Mouse (Mus musculus) embryonic facial prominence, embryonic 14.5 days (tissue): ENCODE data around the gene Gm49337. TPM values are rescaled to one million over a fixed set of nuclear protein-coding genes. Genes with fewer than 3 reads are reported as not detected.
"Not testable (repeated sequence)": the region's sequence is repeated elsewhere in the genome, so short reads cannot be mapped to it uniquely, and the experiment has no call there.

Source experiments
- ATAC-seq: fragments of 200-750 bp; cut with Nextera tagmentation; 2 replicates; pipeline ENCODE4 v1.8.0; 2017; ENCODE audit warnings: low read depth, moderate number of reproducible peaks, moderate TSS enrichment
- DNase-seq: peaks from one replicate; pipeline ENCODE4 v3.0.0-alpha.2; 2015; ENCODE audit warnings: low spot score
- H3K27ac ChIP-seq: fragments of 300-500 bp; sonication (generic); replicated peaks from 2 replicates; pipeline ENCODE4 v1.5.1; 2014; ENCODE audit warnings: low read depth, mild to moderate bottlenecking, low read length, moderate library complexity
- H3K27me3 ChIP-seq: fragments of 300-500 bp; sonication (generic); replicated peaks from 2 replicates; pipeline ENCODE4 v1.6.1; 2014; ENCODE audit warnings: low read length; ENCODE audit not compliant: control insufficient read depth, insufficient read depth
- H3K36me3 ChIP-seq: fragments of 300-500 bp; sonication (generic); 2 replicates; pipeline ENCODE4 v1.6.1; 2014; ENCODE audit warnings: low read length, mixed read lengths; ENCODE audit not compliant: control insufficient read depth, insufficient read depth
- H3K4me1 ChIP-seq: fragments of 300-500 bp; sonication (generic); 2 replicates; pipeline ENCODE4 v1.6.1; 2014; ENCODE audit warnings: antibody characterized with exemption, low read length; ENCODE audit not compliant: control insufficient read depth, insufficient read depth
- H3K4me2 ChIP-seq: fragments of 300-500 bp; sonication (generic); 2 replicates; pipeline ENCODE4 v1.6.1; 2014; ENCODE audit warnings: low read depth, mild to moderate bottlenecking, low read length, moderate library complexity, mixed read lengths
- H3K4me3 ChIP-seq: fragments of 300-500 bp; sonication (generic); 2 replicates; pipeline ENCODE4 v1.5.1; 2014; ENCODE audit warnings: low read depth, mild to moderate bottlenecking, low read length
- H3K9ac ChIP-seq: fragments of 300-500 bp; sonication (generic); 2 replicates; pipeline ENCODE4 v1.6.1; 2014; ENCODE audit warnings: low read depth, mild to moderate bottlenecking, low read length, moderate library complexity, mixed read lengths
- H3K9me3 ChIP-seq: fragments of 300-500 bp; sonication (generic); 2 replicates; pipeline ENCODE4 v1.6.1; 2016; ENCODE audit warnings: low read length; ENCODE audit not compliant: control insufficient read depth
- WGBS: fragments of 180-500 bp; shearing (Covaris S2); extraction: QIAGEN DNeasy Blood & Tissue Kit; methylation state at CpG from one replicate; pipeline ENCODE4 v1.1.7; 2014; 5-methylcytosine and 5-hydroxymethylcytosine counted together
- polyA plus RNA-seq: library from polyadenylated mRNA; unstranded; fragments of >200 nt; fragmentation: Nextera tagmentation; extraction: Ambion mirVana; gene quantifications from 2 replicates; pipeline ENCODE4 v1.2.1, GENCODE M21; 2014

Gm49337 gene
- polyA plus RNA-seq, 1 experiment from 2014 or later = not detected

DNA sequence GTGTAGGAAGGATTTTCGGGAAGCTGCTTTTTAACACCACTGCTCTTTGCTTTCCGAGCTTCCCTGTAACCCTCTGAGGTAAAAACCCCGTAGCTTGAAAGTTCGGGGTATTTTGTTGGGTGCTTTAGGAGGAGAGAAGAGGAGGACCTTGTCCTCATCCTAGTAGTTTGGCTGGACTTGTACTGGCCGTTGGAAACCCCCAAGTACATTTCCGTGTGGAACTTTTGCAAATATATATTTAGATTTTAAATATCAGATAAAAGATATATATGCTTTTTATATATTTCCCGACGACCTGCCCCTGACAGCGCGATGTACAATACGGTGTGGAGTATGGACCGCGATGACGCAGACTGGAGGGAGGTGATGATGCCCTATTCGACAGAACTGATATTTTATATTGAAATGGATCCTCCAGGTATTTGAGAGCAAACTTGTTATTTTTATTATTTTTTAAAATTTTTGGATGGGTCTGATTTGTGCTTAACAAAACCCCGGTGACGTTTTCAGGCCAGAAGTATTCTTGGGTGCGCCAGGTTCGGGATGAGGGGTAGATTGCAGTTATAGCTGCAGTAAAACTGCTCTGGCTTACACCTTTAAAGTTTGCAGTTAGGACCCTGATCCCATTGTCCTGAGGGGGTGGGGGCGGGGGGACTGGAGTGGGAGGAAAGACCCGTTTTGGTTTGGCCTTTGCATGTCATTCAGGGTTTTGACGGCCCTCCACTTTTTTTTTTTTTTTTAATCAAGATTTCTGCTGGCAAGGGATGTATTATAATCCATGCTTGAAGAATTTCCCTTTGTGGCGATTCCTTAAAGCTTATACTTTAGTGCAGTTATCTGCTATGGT is 49.0 kb downstream of the Gm49337 start:
- WGBS = under 1% methylated on average over 23 of the region's 23 CpGs
- peak overlapping the region; percentile 67 for H3K4me3 ChIP-seq
- DNase-seq = peak; percentile 34
- no peaks in the 10 kb centered on the region for H3K9me3 ChIP-seq
- peak overlapping the region; percentile 99 for H3K27ac ChIP-seq
- H3K4me2 ChIP-seq = peak overlapping the region; percentile 76
- peak overlapping the region; percentile 92 for H3K9ac ChIP-seq
- ATAC-seq = no peak
- H3K36me3 ChIP-seq = no peaks in the 10 kb centered on the region
- no peaks in the 10 kb centered on the region for H3K27me3 ChIP-seq
- peaks cover 3% of the 10 kb centered on the region; the same call in 1 of the 2 replicates for H3K4me1 ChIP-seq

DNA sequence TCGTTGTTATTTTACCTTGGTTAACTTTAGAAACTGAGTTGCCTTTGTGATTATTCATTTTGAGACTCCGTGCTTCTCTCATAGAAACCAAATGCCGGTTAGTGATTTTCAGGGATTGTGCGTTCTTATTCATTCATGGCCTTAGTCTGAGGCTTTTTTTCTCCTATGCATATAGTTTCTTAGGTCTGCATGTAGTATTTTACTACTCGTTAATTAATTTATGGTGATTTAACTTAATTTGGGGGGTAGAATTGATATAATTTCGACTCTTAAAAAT is 49.6 kb downstream of the Gm49337 start:
- no peaks in the 10 kb centered on the region for H3K27me3 ChIP-seq
- H3K9ac ChIP-seq = peak overlapping the region; percentile 92
- peaks cover 3% of the 10 kb centered on the region; the same call in 1 of the 2 replicates for H3K4me1 ChIP-seq
- ATAC-seq (no peak), DNase-seq (no peak)
- H3K9me3 ChIP-seq = no peaks in the 10 kb centered on the region
- WGBS = 5% methylated on average over 6 of the region's 6 CpGs
- peak overlapping the region; percentile 99 for H3K27ac ChIP-seq
- H3K36me3 ChIP-seq = no peaks in the 10 kb centered on the region
- H3K4me3 ChIP-seq = peak overlapping the region; percentile 67
- peak overlapping the region; percentile 76 for H3K4me2 ChIP-seq

DNA sequence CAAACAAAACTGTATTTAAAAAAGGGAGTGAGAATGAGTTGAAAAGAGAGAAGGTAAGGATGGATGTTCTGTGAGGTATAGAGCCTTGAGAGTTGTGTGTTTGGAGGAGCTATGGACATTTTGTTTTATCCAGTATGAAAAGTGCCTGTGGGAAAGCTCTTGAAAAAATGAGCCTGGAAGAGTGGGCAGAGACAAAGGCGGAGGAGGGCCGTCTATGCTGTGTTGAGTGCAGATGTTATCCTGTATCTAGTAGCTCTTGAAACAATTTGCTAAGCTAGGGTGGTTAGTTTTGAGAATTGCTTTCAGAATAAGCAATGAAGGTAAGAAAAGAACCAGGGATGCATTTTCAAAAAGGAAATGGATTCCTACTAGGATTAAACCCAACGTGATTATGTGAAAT is 70.2 kb downstream of the Gm49337 start:
- ATAC-seq (no peak), DNase-seq (no peak)
- H3K4me2 ChIP-seq = no peak overlapping the region
- H3K4me3 ChIP-seq = no peak overlapping the region
- no peak overlapping the region for H3K27ac ChIP-seq
- 79% methylated on average over 3 of the region's 3 CpGs for WGBS
- no peaks in the 10 kb centered on the region for H3K27me3 ChIP-seq
- H3K4me1 ChIP-seq = no peaks in the 10 kb centered on the region
- no peak overlapping the region for H3K9ac ChIP-seq
- no peaks in the 10 kb centered on the region for H3K9me3 ChIP-seq
- no peaks in the 10 kb centered on the region for H3K36me3 ChIP-seq

DNA sequence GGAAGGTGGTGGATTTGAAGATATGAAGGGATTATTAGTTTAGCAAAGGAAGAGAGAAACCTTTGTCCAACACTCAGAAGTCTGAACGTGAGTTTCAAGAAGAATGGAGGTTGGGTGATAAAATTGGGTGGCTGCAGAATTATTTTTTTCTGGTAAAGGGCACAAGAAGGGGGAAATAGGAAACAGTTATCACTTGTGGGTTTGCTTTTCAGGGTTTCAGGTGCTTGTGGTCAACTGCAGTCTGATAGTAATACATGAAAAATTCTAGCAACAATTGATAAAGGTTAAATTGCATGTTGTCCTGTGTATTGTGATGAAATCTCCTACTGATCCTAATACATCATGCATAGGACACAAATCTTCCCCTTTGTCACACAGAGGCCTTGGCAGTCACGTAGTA is 71.1 kb downstream of the Gm49337 start:
- ATAC-seq (no peak), DNase-seq (no peak)
- Histone ChIP-seq H3K4me2 (no peak overlapping the region), H3K27ac (no peak overlapping the region), H3K27me3 (no peaks in the 10 kb centered on the region), H3K9ac (no peak overlapping the region), H3K36me3 (no peaks in the 10 kb centered on the region), H3K4me1 (no peaks in the 10 kb centered on the region), H3K9me3 (no peaks in the 10 kb centered on the region), H3K4me3 (no peak overlapping the region)
- 80% methylated on average over 2 of the region's 2 CpGs for WGBS

DNA sequence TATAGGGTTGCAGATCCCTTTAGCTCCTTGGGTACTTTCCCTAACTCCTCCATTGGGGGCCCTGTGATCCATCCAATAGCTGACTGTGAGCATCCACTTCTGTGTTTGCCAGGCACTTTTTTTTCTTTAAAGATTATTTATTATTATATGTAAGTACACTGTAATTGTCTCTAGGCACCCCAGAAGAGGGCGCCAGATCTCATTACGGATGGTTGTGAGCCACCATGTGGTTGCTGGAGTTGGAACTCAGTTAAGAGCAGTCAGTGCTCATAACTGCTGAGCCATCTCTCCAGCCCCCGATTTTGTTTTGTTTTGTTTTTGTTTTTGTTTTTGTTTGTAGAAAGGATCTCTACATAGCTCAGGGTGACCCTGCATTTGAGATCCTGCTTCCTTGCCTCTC is 72.7 kb downstream of the Gm49337 start:
- DNase-seq = peak; percentile 27
- H3K9me3 ChIP-seq, H3K36me3 ChIP-seq, H3K4me2 ChIP-seq, H3K27ac ChIP-seq, H3K4me3 ChIP-seq, ATAC-seq, H3K9ac ChIP-seq, H3K4me1 ChIP-seq, H3K27me3 ChIP-seq: not testable (repeated sequence)
- WGBS = 52% methylated on average over 3 of the region's 3 CpGs

DNA sequence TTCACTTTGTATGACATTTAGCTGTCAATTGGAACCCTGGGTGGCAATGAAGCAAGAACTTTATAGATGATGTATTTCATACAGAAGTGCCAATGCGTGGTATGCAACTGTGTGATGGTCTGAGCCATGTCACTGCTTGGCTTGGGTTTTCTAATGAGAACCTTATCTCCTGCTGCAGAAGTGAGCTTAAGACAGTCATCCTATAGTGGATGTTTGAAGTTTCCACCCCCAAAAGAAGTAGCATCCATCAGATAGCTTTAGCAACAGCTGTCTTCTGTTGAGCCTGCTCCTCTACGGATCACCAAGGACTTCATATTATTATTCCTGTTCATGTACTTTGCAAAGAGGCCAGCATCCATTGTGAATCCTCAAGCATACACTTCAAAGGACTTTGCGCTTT is 76.8 kb downstream of the Gm49337 start:
- Histone ChIP-seq H3K4me3 (no peak overlapping the region), H3K36me3 (no peaks in the 10 kb centered on the region), H3K9me3 (no peaks in the 10 kb centered on the region), H3K9ac (no peak overlapping the region), H3K4me2 (no peak overlapping the region), H3K27ac (no peak overlapping the region), H3K27me3 (no peaks in the 10 kb centered on the region), H3K4me1 (no peaks in the 10 kb centered on the region)
- DNase-seq = no peak
- no peak for ATAC-seq
- 97% methylated on average over 3 of the region's 3 CpGs for WGBS

DNA sequence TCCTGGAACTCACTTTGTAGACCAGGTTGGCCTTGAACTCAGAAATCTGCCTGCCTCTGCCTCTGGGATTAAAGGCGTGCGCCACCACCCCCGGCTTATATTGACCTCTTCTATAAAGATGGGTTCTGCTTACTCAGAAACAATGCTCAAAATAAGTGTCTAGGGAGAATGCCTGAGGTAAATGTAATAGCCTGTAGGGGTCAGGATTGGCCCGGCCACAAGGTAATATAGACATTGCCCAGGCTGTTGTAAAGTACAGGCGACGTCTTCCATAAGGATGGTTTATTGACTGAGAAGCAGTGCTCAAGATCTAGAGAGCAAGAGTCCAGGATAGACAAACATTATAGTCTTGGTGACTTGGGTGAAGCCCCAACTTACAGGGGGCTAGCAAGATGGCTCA is 95.0 kb downstream of the Gm49337 start:
- 97% methylated on average over 6 of the region's 6 CpGs for WGBS
- no peaks in the 10 kb centered on the region for H3K4me1 ChIP-seq
- ATAC-seq (no peak), DNase-seq (no peak)
- no peak overlapping the region for H3K27ac ChIP-seq
- no peak overlapping the region for H3K9ac ChIP-seq
- no peak overlapping the region for H3K4me3 ChIP-seq
- no peaks in the 10 kb centered on the region for H3K9me3 ChIP-seq
- no peak overlapping the region for H3K4me2 ChIP-seq
- peaks cover 52% of the 10 kb centered on the region for H3K36me3 ChIP-seq
- H3K27me3 ChIP-seq = no peaks in the 10 kb centered on the region

DNA sequence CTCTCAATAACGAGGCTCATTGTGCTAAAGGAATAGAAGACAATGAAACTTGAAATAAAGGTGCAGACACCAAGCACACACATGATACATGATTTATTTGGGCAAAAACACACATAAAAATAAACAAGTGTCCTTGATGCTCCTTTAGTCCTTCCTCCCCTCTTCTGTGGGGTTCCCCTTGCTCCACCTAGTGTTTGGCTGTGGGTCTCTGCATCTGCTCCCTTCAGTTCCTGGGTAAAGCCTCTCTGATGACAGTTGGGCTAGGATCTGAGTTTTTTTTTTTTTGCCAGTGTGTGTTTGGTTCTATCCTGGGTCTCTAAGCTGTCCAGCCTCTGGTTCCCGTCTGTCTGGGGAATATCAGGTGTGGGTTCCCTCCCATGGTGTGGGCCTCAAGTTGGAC is 109.0 kb downstream of the Gm49337 start:
- ATAC-seq = no peak
- Histone ChIP-seq H3K9ac (no peak overlapping the region), H3K27ac (no peak overlapping the region), H3K36me3 (peaks cover 38% of the 10 kb centered on the region), H3K4me2 (no peak overlapping the region), H3K4me1 (no peaks in the 10 kb centered on the region), H3K4me3 (no peak overlapping the region), H3K27me3 (no peaks in the 10 kb centered on the region), H3K9me3 (no peaks in the 10 kb centered on the region)
- 74% methylated on average over 2 of the region's 2 CpGs for WGBS
- DNase-seq = no peak

DNA sequence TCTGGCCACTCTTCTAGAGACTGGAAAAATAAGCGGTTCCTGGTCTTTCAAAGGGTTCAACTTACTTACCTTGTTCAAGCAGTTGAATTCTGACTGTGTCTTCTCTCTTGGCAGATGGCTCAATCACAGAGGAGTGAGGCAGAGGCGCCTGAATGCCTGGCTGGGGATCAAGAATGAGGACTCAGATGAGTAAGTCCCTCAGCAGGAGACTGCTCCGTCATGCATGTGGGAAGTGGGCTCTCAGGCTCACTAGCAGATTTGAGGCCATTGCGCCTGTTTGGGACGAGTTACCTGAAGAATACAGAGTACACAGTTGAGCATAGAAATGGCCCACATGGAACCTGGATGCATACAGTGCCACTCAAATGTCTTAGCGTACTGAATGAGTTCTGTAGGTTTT is 118.4 kb downstream of the Gm49337 start:
- 91% methylated on average over 6 of the region's 6 CpGs for WGBS
- Histone ChIP-seq H3K27me3 (no peaks in the 10 kb centered on the region), H3K4me2 (no peak overlapping the region), H3K36me3 (peaks cover 65% of the 10 kb centered on the region), H3K9ac (no peak overlapping the region), H3K27ac (no peak overlapping the region), H3K4me3 (no peak overlapping the region), H3K9me3 (no peaks in the 10 kb centered on the region), H3K4me1 (no peaks in the 10 kb centered on the region)
- DNase-seq (no peak), ATAC-seq (no peak)
